Mouse (Mus musculus) cerebellum, postnatal 4 days (tissue): Measurements from ENCODE around the gene Krt84.
"Not testable (repeated sequence)": the region's sequence is repeated elsewhere in the genome, so short reads cannot be mapped to it uniquely, and the experiment has no call there.

Experiments
- DNase-seq, 2 experiments: peaks; one replicate each; pipeline ENCODE4 v3.0.0; 2022; ENCODE audit warnings: low spot score in 2 of 2, mixed read lengths in 1 of 2

The Krt84 gene

GRCm38 (mm10) chr15:101532720-101533119, at the start of gene Krt84:
Krt84 (minus strand) TSS chr15:101532820.
- DNase-seq: no peak

- no peak for DNase-seq
Observed at GRCm38 (mm10) chr15:101581701-101582100, 49.1 kb upstream of the Krt84 start.

DNA sequence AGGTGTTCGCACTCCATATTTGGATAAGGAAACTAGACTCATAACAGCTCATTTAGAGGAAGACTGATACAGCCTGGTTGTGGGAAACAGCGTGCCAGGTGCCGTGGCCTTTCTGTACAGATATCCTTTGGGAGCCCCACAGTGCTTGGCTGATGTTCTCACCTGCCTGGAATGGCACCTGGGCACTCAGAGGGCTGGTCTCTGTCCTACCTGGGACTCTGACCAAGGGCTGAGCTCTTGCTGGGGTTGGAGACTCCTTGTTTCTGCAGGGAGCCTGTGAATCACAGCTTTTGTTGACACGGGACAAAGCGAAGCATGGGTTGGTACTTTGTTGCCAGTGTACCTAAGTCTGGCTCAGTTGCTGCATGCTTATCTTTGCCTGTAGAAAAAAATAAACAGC, 42.9 kb upstream of the Krt84 start:
- DNase-seq: no peak

DNA sequence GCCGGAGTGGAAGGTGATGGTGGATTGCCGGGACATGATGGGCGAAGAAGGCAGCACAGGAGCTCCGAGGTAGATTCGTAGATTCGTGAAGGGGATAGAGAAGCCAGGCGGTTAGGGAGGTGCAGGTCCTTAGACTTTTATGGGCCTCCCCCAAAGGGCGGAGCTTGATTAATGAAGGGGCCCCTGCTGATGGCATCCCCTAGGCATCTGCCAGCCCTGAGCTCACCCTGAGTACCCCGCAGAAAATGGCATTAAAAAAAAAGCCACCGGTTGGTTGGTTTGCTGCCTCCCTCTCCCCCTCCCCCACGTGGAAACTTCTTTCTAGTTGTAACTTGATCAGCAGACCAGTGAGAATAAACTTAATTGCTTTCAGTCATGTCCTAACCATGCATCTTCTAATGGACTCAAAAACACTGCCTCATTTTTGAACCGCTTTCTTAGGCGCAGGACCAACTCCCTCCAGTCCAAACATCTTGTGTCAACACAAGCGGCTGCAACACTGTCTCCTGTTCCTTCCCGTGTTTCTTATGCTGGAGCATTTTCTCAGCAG, 41.3 kb upstream of the Krt84 start, which contains the start of gene Krt75:
Gene Krt75 (minus strand): TSS at position 109 of the 550 bp plus-strand sequence.
- DNase-seq: no peak

GRCm38 (mm10) chr15:101567780-101568179, 35.2 kb upstream of the Krt84 start:
- no peak for DNase-seq

DNA sequence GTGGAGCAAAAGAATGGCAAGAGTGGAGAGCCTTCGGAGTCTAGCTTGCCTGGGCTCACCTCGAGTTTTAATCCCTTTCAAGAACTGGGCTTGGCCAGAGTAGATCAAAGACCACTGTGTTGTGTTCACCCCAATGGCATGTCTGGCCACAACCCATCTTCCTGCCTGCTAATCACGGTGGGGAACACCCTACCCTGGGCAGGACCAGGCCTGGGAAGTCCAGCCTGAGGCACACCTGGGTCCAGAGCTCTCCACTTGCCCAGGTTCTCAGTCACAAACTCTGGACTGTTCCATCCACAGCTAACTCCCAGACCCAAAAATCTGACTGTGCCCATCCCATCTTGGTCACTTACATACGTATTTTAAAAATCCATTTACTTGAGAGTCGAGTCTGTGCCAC, 30.2 kb upstream of the Krt84 start, which contains the start of gene Krt90:
Gene Krt90 (minus strand): TSS at position 101 of the 400 bp plus-strand sequence.
- DNase-seq: no peak

DNA sequence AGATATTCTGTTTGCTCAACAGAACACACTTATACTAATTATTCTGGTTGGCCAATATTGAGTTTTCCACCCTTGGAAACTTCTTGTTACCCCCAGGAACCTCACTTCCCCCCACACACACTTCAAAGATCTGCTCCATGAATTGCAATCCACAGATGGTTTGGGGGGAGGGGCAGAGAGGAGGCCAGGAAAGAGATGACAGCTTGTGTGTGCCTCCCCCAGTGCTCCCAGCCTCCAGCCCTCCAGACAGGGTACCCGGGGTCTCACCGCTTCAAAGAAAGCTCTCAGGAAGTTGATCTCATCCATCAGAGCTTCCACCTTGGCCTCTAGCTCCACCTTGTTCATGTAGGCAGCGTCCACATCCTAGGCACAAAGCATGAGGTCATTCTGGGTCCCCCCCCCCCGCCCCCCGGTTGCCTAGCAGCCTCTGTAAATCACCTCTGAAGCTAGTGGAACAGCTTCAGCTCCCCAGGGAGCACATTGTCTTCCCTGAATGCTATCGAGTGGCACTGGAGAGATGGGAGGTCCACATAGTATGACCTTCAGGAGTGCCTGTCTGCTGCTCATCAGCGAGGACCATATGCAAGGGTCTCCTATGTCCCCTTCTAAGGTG, 25.5 kb upstream of the Krt84 start:
- DNase-seq: no peak

DNA sequence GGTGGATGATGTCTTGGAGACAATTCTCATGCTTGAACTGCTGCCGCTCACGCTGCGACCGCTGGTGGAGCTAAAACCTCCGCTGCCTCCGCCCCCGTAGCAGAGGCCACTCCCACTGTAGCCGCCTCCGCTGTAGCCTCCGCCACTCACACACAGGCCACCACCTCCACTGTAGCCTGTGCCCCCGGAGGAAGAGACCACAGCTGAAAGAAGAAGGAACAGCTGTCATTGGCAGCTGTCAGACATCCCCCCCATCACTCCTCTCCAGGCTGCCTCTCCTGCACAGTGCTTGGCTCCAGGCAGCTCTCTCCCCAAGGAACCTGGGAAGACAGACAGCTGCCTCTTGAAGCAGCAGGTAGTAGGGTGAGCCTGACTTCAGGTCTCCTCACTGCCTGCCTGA, 20.5 kb upstream of the Krt84 start:
- peak in 1 of 2 experiments; percentile 32 for DNase-seq

GRCm38 (mm10) chr15:101552188-101552587, 19.6 kb upstream of the Krt84 start:
- no peak for DNase-seq

GRCm38 (mm10) chr15:101550567-101550966, 17.9 kb upstream of the Krt84 start, which contains the start of gene Krt82:
Krt82 (minus strand) TSS chr15:101550667.
- no peak for DNase-seq

- DNase-seq: no peak
Observed at GRCm38 (mm10) chr15:101544478-101544877, 11.9 kb upstream of the Krt84 start.

DNA sequence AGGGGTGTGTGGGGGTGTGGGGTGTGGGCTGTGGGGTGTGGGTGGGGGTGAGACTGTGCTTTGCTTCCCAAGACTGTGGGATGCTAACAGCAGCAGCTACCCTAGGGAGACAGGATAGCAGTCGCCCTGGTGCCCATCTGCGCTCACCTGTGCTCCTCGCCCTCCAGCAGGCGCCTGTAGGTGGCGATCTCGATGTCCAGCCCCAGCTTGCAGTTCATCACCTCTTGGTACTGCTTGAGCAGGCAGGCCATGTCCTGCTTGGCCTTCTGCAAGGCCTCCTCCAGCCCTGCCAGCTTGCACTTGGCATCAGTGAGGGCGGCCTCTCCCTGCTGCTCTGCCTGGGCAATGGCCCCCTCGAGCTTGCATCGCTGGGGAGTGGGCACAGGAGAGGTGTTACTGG, 9.9 kb upstream of the Krt84 start:
- no peak for DNase-seq

DNA sequence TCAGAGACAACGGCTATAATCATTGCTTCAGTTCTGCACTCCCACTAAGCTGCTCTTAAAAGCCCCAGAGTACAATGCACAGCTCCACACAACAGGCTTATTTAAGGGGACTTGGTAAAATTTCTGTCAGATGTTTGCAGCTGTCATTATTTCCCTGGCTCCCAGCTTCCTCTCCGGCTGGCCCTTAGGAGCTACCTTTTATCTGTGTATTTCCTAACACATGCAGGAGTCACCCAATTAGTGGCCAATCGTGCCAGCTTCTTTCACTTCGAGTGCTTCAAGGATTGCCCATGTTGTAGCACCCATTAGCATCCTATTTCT, 5.9 kb upstream of the Krt84 start:
- DNase-seq: no peak

- no peak for DNase-seq
Observed at GRCm38 (mm10) chr15:101537864-101538579, 5.4 kb upstream of the Krt84 start.

- DNase-seq: no peak
Observed at GRCm38 (mm10) chr15:101536054-101536850, 3.6 kb upstream of the Krt84 start.

- DNase-seq: no peak
Observed at GRCm38 (mm10) chr15:101522556-101523232, 9.9 kb downstream of the Krt84 start.

- peak; percentile 76 to 83 for DNase-seq
Observed at GRCm38 (mm10) chr15:101519792-101520191, 12.8 kb downstream of the Krt84 start.

DNA sequence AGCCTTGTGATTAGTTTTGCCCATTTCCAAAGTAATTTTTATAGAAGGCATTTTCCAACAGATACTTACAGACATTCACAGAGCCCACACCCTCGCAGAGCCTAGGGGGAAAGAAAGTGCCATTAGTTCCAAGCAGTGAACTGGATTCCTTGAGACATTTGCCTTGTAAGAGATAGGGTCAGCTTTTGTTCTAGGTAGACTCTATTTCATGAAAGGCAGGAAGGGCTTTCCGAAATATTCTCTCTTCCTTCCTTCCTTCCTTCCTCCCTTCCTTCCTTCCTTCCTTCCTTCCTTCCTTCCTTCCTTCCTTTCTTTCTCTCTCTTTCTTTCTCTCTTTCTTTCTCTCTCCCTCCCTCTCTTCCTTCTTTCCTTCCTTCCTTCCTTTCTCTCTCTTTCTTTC, 15.5 kb downstream of the Krt84 start, which contains the start of gene Gm49425:
Gene Gm49425 (minus strand): TSS at position 101 of the 400 bp plus-strand sequence.
- not testable (repeated sequence) for DNase-seq

DNA sequence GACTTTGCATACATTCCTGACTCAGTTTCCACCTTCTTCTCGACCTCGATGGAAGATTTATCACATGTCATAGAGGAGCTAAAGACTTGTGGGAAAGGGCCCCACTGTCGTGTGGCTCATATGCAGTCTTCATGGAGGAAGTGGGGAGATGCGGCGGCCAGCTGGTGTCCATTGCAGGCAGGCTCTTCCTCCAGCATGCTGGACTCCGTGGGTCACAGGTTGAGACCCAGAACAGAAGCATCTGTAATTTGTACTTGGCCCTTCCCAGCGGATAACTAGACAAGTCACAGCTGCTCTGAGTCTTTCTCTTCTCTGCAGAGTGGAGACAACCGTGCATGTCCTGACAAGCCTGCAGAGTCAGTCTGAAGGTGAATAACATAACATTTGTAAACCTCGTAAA, 24.4 kb downstream of the Krt84 start:
- no peak for DNase-seq

DNA sequence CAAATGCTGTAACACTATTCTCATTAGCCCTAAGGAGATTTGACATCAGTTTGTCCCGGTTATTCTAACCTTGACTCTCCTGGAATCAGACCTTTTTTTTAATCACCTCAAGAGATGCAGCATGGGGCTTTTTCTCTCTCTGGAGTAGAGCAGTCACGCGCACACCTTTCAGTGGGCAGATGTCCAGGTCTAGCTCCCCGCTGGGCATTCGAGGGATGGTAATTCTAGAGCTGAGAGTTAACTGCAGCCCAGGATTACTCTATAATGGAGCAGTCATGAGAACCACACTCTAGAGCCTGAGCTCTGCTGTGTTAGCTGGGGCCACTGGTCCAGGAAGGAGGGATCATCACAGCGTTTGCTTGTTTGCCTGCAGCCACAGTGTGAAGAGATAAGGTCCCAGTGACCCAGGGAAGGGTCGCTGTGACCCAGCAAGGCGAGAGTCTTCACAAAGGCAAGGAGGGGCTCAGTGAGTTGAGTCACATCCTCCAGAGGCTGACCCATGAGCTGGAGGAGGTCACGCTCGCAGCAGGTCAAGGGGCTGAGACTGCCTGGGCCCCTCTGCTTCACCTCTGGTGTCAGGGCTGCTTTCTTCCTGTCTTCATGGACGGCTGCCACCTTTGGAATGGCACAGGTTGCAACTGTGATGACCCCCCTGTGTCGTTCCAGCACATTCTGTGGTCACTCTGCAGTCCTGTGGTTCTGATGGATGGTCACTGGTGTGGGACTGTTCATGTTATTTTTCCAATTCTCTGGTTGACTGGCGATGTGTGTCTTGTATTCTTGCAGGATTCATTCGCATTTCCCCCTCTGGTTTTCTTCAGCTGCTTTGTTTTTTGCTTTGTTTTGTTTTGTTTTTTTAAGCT, 25.5 kb downstream of the Krt84 start:
- no peak for DNase-seq

DNA sequence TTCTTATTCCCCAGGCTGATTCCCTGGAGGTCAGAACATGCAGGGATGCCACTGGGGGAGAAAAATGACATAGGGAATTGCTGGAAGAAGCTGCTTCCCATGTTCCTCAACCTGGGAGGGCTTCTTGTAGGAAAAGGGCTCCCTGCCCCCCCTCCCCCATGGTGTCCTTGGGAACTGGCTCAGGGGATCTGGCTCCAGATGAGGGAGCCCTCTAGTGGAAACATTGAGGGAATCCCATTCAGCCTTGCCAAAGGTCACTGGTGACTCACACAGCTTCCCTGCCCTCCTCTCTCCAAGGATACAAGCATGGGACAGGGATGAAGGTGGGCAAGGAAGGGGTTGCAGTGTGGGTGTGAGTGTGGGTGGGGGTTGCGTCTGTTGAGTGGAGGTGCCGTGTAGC, 35.4 kb downstream of the Krt84 start:
- no peak for DNase-seq
